Mouse (Mus musculus) thymus, adult 2 months (tissue): ENCODE results near the gene Cd99l2. TPM values are rescaled to one million over a fixed set of nuclear protein-coding genes. Genes with fewer than 3 reads are reported as not detected.
A peak's percentile ranks its signal among the peaks of the same experiment; 100 is the strongest.

ENCODE experiments used
- DNase-seq: peaks from one replicate; pipeline ENCODE4 v3.0.0; 2021
- H3K27ac ChIP-seq: fragments of 200-500 bp; 2 replicates; pipeline ENCODE4 v1.5.1; 2012; ENCODE audit warnings: low read length, control low read depth; ENCODE audit not compliant: control insufficient read depth, insufficient read depth
- H3K27me3 ChIP-seq: fragments of 200-500 bp; 2 replicates; pipeline ENCODE4 v1.6.1; 2012; ENCODE audit warnings: mild to moderate bottlenecking, low read length, moderate library complexity, mixed read lengths; ENCODE audit not compliant: control insufficient read depth, insufficient read depth
- H3K36me3 ChIP-seq: fragments of 200-500 bp; 2 replicates; pipeline ENCODE4 v1.6.1; 2012; ENCODE audit warnings: mild to moderate bottlenecking, low read length, moderate library complexity; ENCODE audit not compliant: control insufficient read depth, insufficient read depth
- H3K4me1 ChIP-seq: fragments of 200-500 bp; replicated peaks from 2 replicates; pipeline ENCODE4 v1.6.1; 2012; ENCODE audit warnings: low read length; ENCODE audit not compliant: control insufficient read depth, insufficient read depth
- H3K4me3 ChIP-seq: fragments of 200-500 bp; 2 replicates; pipeline ENCODE4 v1.5.1; 2012; ENCODE audit warnings: mild to moderate bottlenecking, low read length, control low read depth, moderate library complexity; ENCODE audit not compliant: control insufficient read depth, insufficient read depth
- CTCF ChIP-seq: fragments of 200-500 bp; IDR thresholded peaks from 2 replicates; pipeline ENCODE4 v1.5.1; 2012; ENCODE audit warnings: mild to moderate bottlenecking, control low read depth, low read length, moderate library complexity, borderline replicate concordance; ENCODE audit not compliant: control insufficient read depth, poor library complexity, insufficient read depth; ENCODE audit errors: extremely low read depth
- POLR2A ChIP-seq: fragments of 200-500 bp; IDR thresholded peaks from 2 replicates; pipeline ENCODE4 v1.6.1; 2012; ENCODE audit warnings: mild to moderate bottlenecking, low read length, control low read depth, moderate library complexity; ENCODE audit not compliant: control insufficient read depth, poor library complexity, insufficient read depth; ENCODE audit errors: extremely low read depth
- WGBS: fragments of 180-500 bp; shearing (Covaris S2); methylation state at CpG from one replicate; pipeline ENCODE4 v1.1.7; 2018; 5-methylcytosine and 5-hydroxymethylcytosine counted together
- polyA plus RNA-seq: library from polyadenylated mRNA; depleted of rRNA; stranded (reverse); fragments of >200 nt; gene quantifications from 2 replicates; pipeline ENCODE4 v1.2.3, GENCODE M21; 2012; rRNA removed

Gene Cd99l2
- polyA plus RNA-seq: 11.4 and 13.8 TPM in 2 replicates

GRCm38 (mm10) chrX:71492634-71493278, at the start of gene Cd99l2:
Gene Cd99l2 (minus strand): TSS chrX:71492849.
- peak within 1 kb of the TSS; percentile 90 for H3K4me3 ChIP-seq
- H3K4me1 ChIP-seq: peaks cover 11% of the 10 kb centered on the region
- TF ChIP-seq CTCF: no peak
- TF ChIP-seq POLR2A: 0 out of 2 replicates have a peak, but pooled peaks have one; percentile 25
- DNase-seq: peak; percentile 90
- 5% methylated on average over 18 of the region's 23 CpGs for WGBS
- no peaks in the 10 kb centered on the region for H3K36me3 ChIP-seq
- no peaks in the 10 kb centered on the region for H3K27me3 ChIP-seq
- no peak within 1 kb of the TSS for H3K27ac ChIP-seq

- 95% methylated on average over 7 of the region's 7 CpGs for WGBS
- no peaks in the 10 kb centered on the region for H3K36me3 ChIP-seq
- H3K4me3 ChIP-seq: no peak overlapping the region
- H3K27ac ChIP-seq: no peak overlapping the region
- no peaks in the 10 kb centered on the region for H3K27me3 ChIP-seq
- TF ChIP-seq POLR2A: no peak
- no peak for TF ChIP-seq CTCF
- no peak for DNase-seq
- H3K4me1 ChIP-seq: no peaks in the 10 kb centered on the region
Measured at GRCm38 (mm10) chrX:71540821-71541510, 48.3 kb upstream of the Cd99l2 start.

GRCm38 (mm10) chrX:71537791-71538190, 45.1 kb upstream of the Cd99l2 start:
- no peaks in the 10 kb centered on the region for H3K4me1 ChIP-seq
- DNase-seq: no peak
- H3K4me3 ChIP-seq: no peak overlapping the region
- H3K27ac ChIP-seq: no peak overlapping the region
- TF ChIP-seq POLR2A: no peak
- no peak for TF ChIP-seq CTCF
- H3K27me3 ChIP-seq: no peaks in the 10 kb centered on the region
- 89% methylated on average over 2 of the region's 2 CpGs for WGBS
- H3K36me3 ChIP-seq: no peaks in the 10 kb centered on the region

DNA sequence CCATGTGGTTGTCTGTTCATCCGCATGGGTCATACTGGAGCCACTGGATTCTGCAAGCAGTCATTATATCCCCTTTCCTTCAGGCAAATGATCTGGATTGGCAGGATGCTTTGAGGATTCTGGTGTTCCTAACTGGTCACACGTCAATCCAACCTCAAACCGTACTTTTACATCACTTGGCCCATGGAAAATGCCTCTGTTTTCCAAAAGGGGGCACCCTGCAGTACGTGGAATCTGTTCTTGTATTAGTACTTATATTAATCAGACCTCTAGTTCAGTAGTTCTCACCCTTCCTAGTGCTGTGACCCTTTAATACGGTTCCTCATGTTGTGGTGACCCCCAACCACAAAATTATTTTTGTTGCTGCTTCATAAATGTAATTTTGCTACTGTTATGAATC, 41.5 kb upstream of the Cd99l2 start:
- DNase-seq: no peak
- no peak overlapping the region for H3K4me3 ChIP-seq
- no peaks in the 10 kb centered on the region for H3K36me3 ChIP-seq
- H3K27ac ChIP-seq: no peak overlapping the region
- WGBS: 63% methylated on average over 5 of the region's 5 CpGs
- no peaks in the 10 kb centered on the region for H3K27me3 ChIP-seq
- no peak for TF ChIP-seq CTCF
- no peak for TF ChIP-seq POLR2A
- H3K4me1 ChIP-seq: no peaks in the 10 kb centered on the region

- WGBS: 90% methylated on average over 3 of the region's 3 CpGs
- no peaks in the 10 kb centered on the region for H3K27me3 ChIP-seq
- no peak overlapping the region for H3K27ac ChIP-seq
- H3K36me3 ChIP-seq: no peaks in the 10 kb centered on the region
- DNase-seq: peak; percentile 2
- no peaks in the 10 kb centered on the region for H3K4me1 ChIP-seq
- no peak overlapping the region for H3K4me3 ChIP-seq
- TF ChIP-seq POLR2A (no peak), CTCF (no peak)
Measured at GRCm38 (mm10) chrX:71532635-71533034, 40.0 kb upstream of the Cd99l2 start.

DNA sequence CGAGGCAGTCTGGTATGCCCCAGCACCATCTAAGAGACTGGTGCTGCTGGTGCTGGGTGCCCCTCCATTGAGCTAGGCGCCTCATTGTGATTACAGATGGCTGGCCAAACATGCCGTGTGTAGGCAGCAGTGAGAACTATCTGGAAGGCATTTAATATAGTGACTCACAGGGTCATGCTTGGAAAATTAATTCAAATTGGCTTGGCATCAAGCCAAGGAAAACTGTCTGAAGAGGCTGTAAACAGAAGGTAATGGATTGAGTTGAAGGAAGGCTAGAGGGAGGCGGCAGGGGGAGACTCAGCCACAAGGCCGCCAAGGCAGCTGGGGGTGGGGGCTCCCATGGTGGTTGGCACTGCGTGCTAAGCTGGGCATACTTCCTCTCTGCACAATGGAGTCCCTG, 36.0 kb upstream of the Cd99l2 start:
- no peak overlapping the region for H3K27ac ChIP-seq
- no peak overlapping the region for H3K4me3 ChIP-seq
- H3K36me3 ChIP-seq: no peaks in the 10 kb centered on the region
- WGBS: 55% methylated on average over 6 of the region's 6 CpGs
- no peaks in the 10 kb centered on the region for H3K27me3 ChIP-seq
- TF ChIP-seq POLR2A (no peak), CTCF (no peak)
- DNase-seq: no peak
- no peaks in the 10 kb centered on the region for H3K4me1 ChIP-seq

DNA sequence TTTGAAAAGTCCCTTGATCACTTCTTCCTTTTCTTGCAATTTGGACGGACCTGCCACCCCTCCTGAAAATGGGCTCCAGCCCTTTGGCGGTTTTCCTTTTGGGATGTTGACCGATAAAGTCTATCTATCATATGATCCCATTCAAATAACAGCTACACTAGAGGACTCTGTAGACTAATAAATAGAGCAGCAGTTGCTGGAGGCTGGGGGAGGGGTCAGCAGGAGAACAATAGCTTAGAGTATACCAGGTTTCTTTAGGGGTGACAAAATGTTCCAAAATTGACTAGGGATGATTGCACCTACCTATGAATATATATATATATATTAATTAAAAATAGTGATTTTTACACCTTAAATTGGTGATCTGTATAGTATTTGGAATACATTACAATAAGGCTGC, 35.5 kb upstream of the Cd99l2 start:
- no peak for DNase-seq
- no peaks in the 10 kb centered on the region for H3K36me3 ChIP-seq
- no peaks in the 10 kb centered on the region for H3K4me1 ChIP-seq
- H3K27me3 ChIP-seq: no peaks in the 10 kb centered on the region
- WGBS: 88% methylated on average over 3 of the region's 3 CpGs
- no peak for TF ChIP-seq CTCF
- no peak for TF ChIP-seq POLR2A
- H3K27ac ChIP-seq: no peak overlapping the region
- H3K4me3 ChIP-seq: no peak overlapping the region
